Mouse (Mus musculus) mature B cell (primary cell): ENCODE data around the gene Duxbl3.
"Not testable (repeated sequence)": the region's sequence is repeated elsewhere in the genome, so short reads cannot be mapped to it uniquely, and the experiment has no call there.

Source experiments
- in situ Hi-C: fragments of 300-500 bp; cut with MboI; formaldehyde crosslinking; loops from 2 replicates; pipeline ENCODE4 v1.14.3; 2019

Duxbl3 gene

GRCm38 (mm10) chr14:26257756-26258617, at the start of gene Duxbl3:
Gene Duxbl3, plus strand, starts transcription at chr14:26257962.
- in situ Hi-C loops, result not testable (repeated sequence)

DNA sequence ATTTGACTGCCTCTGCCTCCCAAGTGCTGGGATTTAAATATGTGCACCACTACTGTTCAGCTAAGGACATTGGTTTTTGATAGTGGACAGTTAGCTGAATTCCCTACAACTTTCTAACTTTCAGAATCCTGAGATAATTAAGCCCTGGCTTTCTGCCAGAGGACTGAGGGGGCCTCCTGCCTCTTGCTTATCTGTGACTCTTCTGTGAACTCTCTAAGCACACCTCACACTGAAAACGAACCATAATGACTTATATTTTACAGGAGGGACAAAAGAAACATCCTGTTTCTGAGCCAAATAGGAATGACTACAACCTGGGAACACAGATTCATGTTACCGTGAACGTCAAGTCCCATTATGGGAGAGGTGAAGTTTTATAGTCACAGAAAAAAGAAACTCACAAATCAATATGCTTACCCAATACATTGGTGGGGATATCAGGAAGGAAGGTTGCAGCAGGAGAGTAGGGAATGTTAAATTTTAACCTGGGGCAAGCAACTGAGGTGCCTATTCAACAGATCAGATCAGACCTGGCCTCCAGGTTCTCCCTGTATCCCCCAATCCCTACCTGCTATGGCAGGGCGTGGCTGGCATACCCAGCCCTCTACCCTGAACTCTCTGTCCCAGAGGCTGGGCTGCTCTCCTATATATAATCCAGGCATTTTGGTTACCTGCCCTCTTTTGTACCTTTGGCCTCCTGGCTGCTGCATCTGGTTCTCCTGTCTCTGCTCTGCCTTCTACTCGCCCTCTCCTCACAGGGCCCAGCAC, 41.3 kb upstream of the Duxbl3 start:
- in situ Hi-C loops, result not testable (repeated sequence)

GRCm38 (mm10) chr14:26237183-26237582, 20.6 kb upstream of the Duxbl3 start:
- in situ Hi-C loops, result not testable (repeated sequence)

- in situ Hi-C loops, result not testable (repeated sequence)
Measured at GRCm38 (mm10) chr14:26258729-26259128, 967 bp downstream of the Duxbl3 start.

DNA sequence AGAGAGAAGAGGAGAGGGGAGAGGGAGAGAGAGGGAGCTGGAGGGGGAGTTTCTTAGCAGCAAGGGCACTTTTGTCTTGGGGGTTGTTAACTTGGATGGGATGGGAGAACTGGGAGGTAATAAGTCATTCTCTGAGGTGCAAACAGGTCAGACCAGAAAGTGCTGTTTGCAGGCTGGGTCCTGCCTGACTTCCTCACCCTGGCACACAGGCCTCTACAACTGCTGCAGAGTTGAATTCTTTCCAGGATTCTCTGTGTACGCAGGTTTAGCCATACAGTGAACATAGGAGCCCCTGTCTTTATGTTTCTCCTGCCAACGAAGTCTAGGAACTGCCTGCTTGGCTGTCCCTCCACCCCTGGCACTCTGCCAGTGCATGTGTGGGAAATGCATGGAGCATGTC, 29.0 kb downstream of the Duxbl3 start:
- in situ Hi-C loops, result not testable (repeated sequence)

GRCm38 (mm10) chr14:26293859-26294258, 36.1 kb downstream of the Duxbl3 start:
- in situ Hi-C loops, result no loop called here

- in situ Hi-C loops, result no loop called here
Measured at GRCm38 (mm10) chr14:26297055-26297454, 39.3 kb downstream of the Duxbl3 start.

- in situ Hi-C loops, result no loop called here
Measured at GRCm38 (mm10) chr14:26297484-26297883, 39.7 kb downstream of the Duxbl3 start.

- in situ Hi-C loops, result no loop called here
Measured at GRCm38 (mm10) chr14:26303111-26303510, 45.3 kb downstream of the Duxbl3 start.

DNA sequence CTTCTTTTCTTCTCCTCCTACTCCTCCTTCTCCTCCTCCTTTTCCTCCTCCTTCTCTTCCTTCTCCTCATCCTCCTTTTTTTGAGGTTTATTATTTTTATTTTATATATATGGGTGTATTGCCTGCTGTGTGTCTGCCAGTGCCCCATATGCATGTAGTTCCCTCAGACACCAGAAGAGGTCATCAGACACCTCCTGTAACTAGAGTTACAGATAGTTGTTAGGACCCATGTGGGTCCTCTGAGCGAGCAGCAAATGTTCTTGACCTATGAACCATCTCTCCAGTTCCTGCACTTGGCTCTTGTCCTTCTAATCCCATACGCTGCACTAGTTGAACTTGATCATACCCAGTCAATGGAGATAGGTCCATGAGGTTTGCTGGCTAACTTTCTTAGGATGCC, 48.3 kb downstream of the Duxbl3 start:
- in situ Hi-C loops, result no loop called here

- in situ Hi-C loops, result no loop called here
Measured at GRCm38 (mm10) chr14:26308813-26309212, 51.1 kb downstream of the Duxbl3 start.

DNA sequence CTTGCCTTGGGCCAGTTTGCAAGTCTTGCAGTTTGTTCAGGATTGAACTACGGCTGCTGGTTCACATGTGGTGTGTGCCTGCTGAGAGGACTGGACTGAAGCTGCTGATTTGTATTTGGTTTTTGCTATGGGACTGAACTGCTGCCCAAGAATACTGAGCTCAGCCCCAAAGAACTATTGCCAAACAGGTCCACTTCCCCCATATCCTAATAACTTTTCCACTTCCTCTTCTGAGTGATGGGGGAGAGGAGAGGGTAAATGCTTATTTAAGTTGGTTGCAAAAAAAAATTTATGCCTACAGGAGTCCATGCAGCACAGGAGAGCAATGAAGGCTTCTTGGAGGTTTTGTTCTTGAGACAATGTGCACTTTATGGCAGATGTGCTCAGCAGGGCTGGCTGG, 51.7 kb downstream of the Duxbl3 start:
- in situ Hi-C loops, result no loop called here

GRCm38 (mm10) chr14:26316246-26316730, 58.5 kb downstream of the Duxbl3 start:
- in situ Hi-C loops, result no loop called here
